Mouse (Mus musculus) embryonic fibroblast, embryonic 13.5 days (primary cell): ENCODE measurements at regions not wholly inside any gene's neighbourhood (a gene's known extent, or its start where the extent isn't known, plus 50 kb on each side); places are given as distances from the start of the nearest gene placed in this dataset.

Source experiments
- CTCF ChIP-seq: IDR thresholded peaks from 2 replicates; pipeline ENCODE4 v1.5.1; 2011; ENCODE audit warnings: mild to moderate bottlenecking, control low read depth, low read length, moderate library complexity, borderline replicate concordance; ENCODE audit not compliant: insufficient read depth
- POLR2A ChIP-seq: IDR thresholded peaks from 2 replicates; pipeline ENCODE4 v1.6.1; 2011; ENCODE audit warnings: low read depth, mild to moderate bottlenecking, control low read depth, low read length, moderate library complexity

- no peak for TF ChIP-seq CTCF
- no peak for TF ChIP-seq POLR2A
Observed at GRCm38 (mm10) chr11:56583054-56583453, 428.1 kb upstream of the Gria1 start.
